In the genomic region with DNA sequence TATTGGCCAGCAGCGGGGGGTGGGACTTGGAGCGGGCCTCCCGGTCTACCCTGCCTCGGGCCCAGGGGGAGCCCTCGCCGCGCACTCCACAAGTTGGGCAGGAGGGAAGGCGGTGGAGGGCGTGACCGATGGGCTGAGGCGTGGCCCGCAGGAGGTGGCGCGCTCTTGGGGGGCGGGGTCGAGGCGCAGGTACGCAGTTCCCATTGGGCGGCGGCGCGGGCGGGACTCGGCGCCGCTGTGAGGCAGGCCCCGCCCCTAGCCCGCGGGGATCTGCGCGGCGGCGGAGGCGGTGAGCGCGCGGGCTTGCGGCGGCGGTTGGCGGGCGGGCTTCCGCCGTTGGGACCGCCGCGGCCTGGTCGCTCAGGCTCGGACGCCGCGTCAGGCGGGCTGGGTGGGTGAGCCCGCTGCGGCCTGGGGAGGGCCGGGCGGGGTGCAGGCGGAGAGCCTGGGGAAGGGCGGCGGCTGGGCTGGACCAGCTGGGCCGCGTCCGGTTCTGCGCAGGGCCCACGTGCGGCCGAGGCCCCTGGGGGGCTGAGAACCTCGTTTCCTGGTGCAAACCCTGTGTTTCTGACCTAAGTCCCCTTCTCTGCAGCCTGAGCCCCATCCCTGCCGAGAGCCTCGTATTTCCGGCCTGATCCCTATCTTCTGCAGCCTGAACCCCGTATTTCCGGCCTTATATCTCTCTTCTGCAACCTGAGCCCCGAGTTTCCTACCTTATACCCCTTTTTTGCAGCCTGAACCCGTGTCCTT, we compare ENCODE assay signal across 8 mouse cellular contexts. TPM values are rescaled to one million over a fixed set of nuclear protein-coding genes. Genes with fewer than 3 reads are reported as not detected.
DNase-seq lines count a peak whose midpoint lies in the region; ATAC-seq and TF ChIP-seq lines count a peak whose summit lies in the region.

Gene Mum1, plus strand, starts transcription at position 19 of the 750 bp plus-strand sequence.

- ATAC-seq in forebrain, postnatal 0 days, result peak; percentile 96
- peak; percentile 99 for ATAC-seq in lung, embryonic 15.5 days (ENCODE audit: borderline replicate concordance, extremely low read depth, low FRiP score, low TSS enrichment)

- H3K4me3 ChIP-seq in cerebellum, adult 2 months (replicated peaks; ENCODE audit: insufficient read depth, low read depth, low read length), result peak within 1 kb of the TSS; percentile 87
- peak within 1 kb of the TSS; percentile 82 for H3K4me3 ChIP-seq in forebrain, postnatal 0 days (ENCODE audit: low read depth, low read length)
- H3K4me3 ChIP-seq in lung, embryonic 15.5 days, result peak within 1 kb of the TSS; percentile 65

- peak within 1 kb of the TSS; percentile 64 for H3K27ac ChIP-seq in cerebellum, adult 2 months (ENCODE audit: insufficient read depth, low read length)
- peak within 1 kb of the TSS; percentile 93 for H3K27ac ChIP-seq in forebrain, postnatal 0 days (ENCODE audit: low read depth, low read length)
- H3K27ac ChIP-seq in lung, embryonic 15.5 days, result peak within 1 kb of the TSS; percentile 86

- peak; percentile 40; the same call in 1 of the 2 replicates for TF ChIP-seq CTCF in cerebellum, adult 2 months (IDR thresholded peaks at IDR 0.05; ENCODE audit: borderline replicate concordance, insufficient read depth, low read depth, low read length)
- TF ChIP-seq CTCF in forebrain, postnatal 0 days (IDR thresholded peaks at IDR 0.05; ENCODE audit: low read depth), result peak; percentile 74

- H3K27me3 ChIP-seq in cerebellum, adult 2 months (ENCODE audit: control insufficient read depth, insufficient read depth, low read length), result no peaks in the 10 kb centered on the region
- no peaks in the 10 kb centered on the region for H3K27me3 ChIP-seq in forebrain, postnatal 0 days (ENCODE audit: insufficient read depth, low read length)
- no peaks in the 10 kb centered on the region for H3K27me3 ChIP-seq in lung, embryonic 15.5 days

- peak within 1 kb of the TSS; percentile 92 for H3K4me2 ChIP-seq in forebrain, postnatal 0 days (ENCODE audit: low read depth)
- H3K4me2 ChIP-seq in lung, embryonic 15.5 days, result peak within 1 kb of the TSS; percentile 74

- H3K9me3 ChIP-seq in forebrain, postnatal 0 days (ENCODE audit: low read length), result no peaks in the 10 kb centered on the region
- no peaks in the 10 kb centered on the region for H3K9me3 ChIP-seq in lung, embryonic 15.5 days

- H3K9ac ChIP-seq in forebrain, postnatal 0 days, result peak within 1 kb of the TSS; percentile 91
- peak within 1 kb of the TSS; percentile 81 for H3K9ac ChIP-seq in lung, embryonic 15.5 days

- peaks cover 9% of the 10 kb centered on the region for H3K36me3 ChIP-seq in forebrain, postnatal 0 days (ENCODE audit: insufficient read depth)
- peaks cover 31% of the 10 kb centered on the region for H3K36me3 ChIP-seq in lung, embryonic 15.5 days

- peaks cover 6% of the 10 kb centered on the region for H3K4me1 ChIP-seq in cerebellum, adult 2 months (ENCODE audit: control insufficient read depth, insufficient read depth, low read length)
- H3K4me1 ChIP-seq in forebrain, postnatal 0 days (ENCODE audit: insufficient read depth), result peaks cover 19% of the 10 kb centered on the region
- H3K4me1 ChIP-seq in lung, embryonic 15.5 days, result peaks cover 28% of the 10 kb centered on the region

- peak; percentile 58; the same call in 1 of the 2 replicates for TF ChIP-seq POLR2A in cerebellum, adult 2 months (IDR thresholded peaks at IDR 0.05; ENCODE audit: borderline replicate concordance, insufficient read depth, low read length)

- under 1% methylated on average over 66 of the region's 75 CpGs for WGBS in cerebellum, adult 2 months
- WGBS in forebrain, postnatal 0 days, result under 1% methylated on average over 59 of the region's 75 CpGs
- WGBS in lung, embryonic 15.5 days, result under 1% methylated on average over 73 of the region's 75 CpGs

- peak; percentile 80 for DNase-seq in MEL-GATA-1-ER (ENCODE audit: extremely low read depth, low read depth)
- peak; percentile 98 for DNase-seq in cerebellum, adult 2 months
- DNase-seq in forebrain, postnatal 0 days, result peak; percentile 96
- peak; percentile 99 for DNase-seq in heart, postnatal 4 days
- DNase-seq in layer of hippocampus, adult 8-10 months (ENCODE audit: low spot score in 2 of 2), result peak; percentile 99
- DNase-seq in ovary, postnatal 14 days (ENCODE audit: low spot score), result peak; percentile 96
- DNase-seq in thymus, postnatal 14 days, result peak; percentile 100

RNA-seq across cellular contexts. Expression of gene Mum1, which starts in this region (rescaled TPM):
- 41.1 and 42.5 TPM in 2 replicates for polyA plus RNA-seq in cerebellum, adult 2 months (2012; rRNA removed)
- total RNA-seq in forebrain, postnatal 0 days (2014; rRNA removed), result 57.6 and 60.7 TPM in 2 replicates
- 41.1 and 50.4 TPM in 2 replicates for polyA plus RNA-seq in forebrain, postnatal 0 days (2015; fragmentation: Nextera tagmentation; extraction: Ambion mirVana)
- 10 to 100 TPM; 22.8 to 26.7 TPM for total RNA-seq in heart, postnatal 4 days (2021)
- total RNA-seq in layer of hippocampus, adult 8-10 months (2022), result 10 to 100 TPM; 44.5 to 51.5 (median 45.6) TPM
- polyA plus RNA-seq in lung, embryonic 15.5 days (2015; fragmentation: Nextera tagmentation; extraction: Ambion mirVana), result 64.5 and 66.2 TPM in 2 replicates

Comparison
In these comparisons a context has a peak if more than half of its experiments do, and no peak if none do; other contexts are left out.
1. Peak in every context shown above with its lines: DNase-seq, ATAC-seq, H3K4me3 ChIP-seq and H3K27ac ChIP-seq.